Mouse (Mus musculus) liver, postnatal 0 days (tissue): ENCODE measurements at regions not wholly inside any gene's neighbourhood (a gene's known extent, or its start where the extent isn't known, plus 50 kb on each side); places are given as distances from the start of the nearest gene placed in this dataset.
"Not testable (repeated sequence)": the region's sequence is repeated elsewhere in the genome, so short reads cannot be mapped to it uniquely, and the experiment has no call there.

Experiments
- ATAC-seq: fragments of 200-750 bp; cut with Nextera tagmentation; 2 replicates; pipeline ENCODE4 v1.8.0; 2017; ENCODE audit warnings: mild to moderate bottlenecking, moderate library complexity
- DNase-seq: peaks from one replicate; pipeline ENCODE4 v3.0.0-alpha.2; 2016
- H3K27ac ChIP-seq: fragments of 300-500 bp; sonication (generic); 2 replicates; pipeline ENCODE4 v1.5.1; 2014; ENCODE audit warnings: antibody characterized with exemption, moderate library complexity, mild to moderate bottlenecking, low read depth
- H3K27me3 ChIP-seq: fragments of 300-500 bp; sonication (generic); 2 replicates; pipeline ENCODE4 v1.6.1; 2014; ENCODE audit warnings: low read length, control low read depth, mixed read lengths; ENCODE audit not compliant: insufficient read depth
- H3K36me3 ChIP-seq: fragments of 300-500 bp; sonication (generic); replicated peaks from 2 replicates; pipeline ENCODE4 v1.6.1; 2014; ENCODE audit warnings: mild to moderate bottlenecking, control low read depth, low read length, moderate library complexity, mixed read lengths; ENCODE audit not compliant: insufficient read depth
- H3K4me1 ChIP-seq: fragments of 300-500 bp; sonication (generic); 2 replicates; pipeline ENCODE4 v1.6.1; 2014; ENCODE audit warnings: antibody characterized with exemption, mild to moderate bottlenecking, control low read depth; ENCODE audit not compliant: insufficient read depth
- H3K4me2 ChIP-seq: fragments of 300-500 bp; sonication (generic); 2 replicates; pipeline ENCODE4 v1.6.1; 2014; ENCODE audit warnings: low read depth, mild to moderate bottlenecking, low read length, moderate library complexity, mixed read lengths
- H3K4me3 ChIP-seq: fragments of 300-500 bp; sonication (generic); 2 replicates; pipeline ENCODE4 v1.5.1; 2014; ENCODE audit warnings: low read depth, low read length
- H3K9ac ChIP-seq: fragments of 300-500 bp; sonication (generic); replicated peaks from 2 replicates; pipeline ENCODE4 v1.6.1; 2014; ENCODE audit warnings: mild to moderate bottlenecking, moderate library complexity
- H3K9me3 ChIP-seq: fragments of 300-500 bp; sonication (generic); 2 replicates; pipeline ENCODE4 v1.6.1; 2016; ENCODE audit warnings: mild to moderate bottlenecking, control low read depth, low read length, mixed read lengths
- CTCF ChIP-seq: sonication (generic); IDR thresholded peaks from 2 replicates; pipeline ENCODE4 v1.5.1; 2016; ENCODE audit warnings: antibody characterized with exemption, low read depth
- EP300 ChIP-seq: IDR thresholded peaks from 2 replicates; pipeline ENCODE4 v1.6.1; 2016; ENCODE audit warnings: antibody characterized with exemption, low read depth, mild to moderate bottlenecking
- WGBS: fragments of 180-500 bp; shearing (Covaris S2); extraction: QIAGEN DNeasy Blood & Tissue Kit; methylation state at CpG from one replicate; pipeline ENCODE4 v1.1.7; 2014; ENCODE audit not compliant: insufficient replicate concordance; 5-methylcytosine and 5-hydroxymethylcytosine counted together

GRCm38 (mm10) chr8:19976461-19976860 lies 73.3 kb downstream of the Gm31371 start:
- not testable (repeated sequence) for H3K9me3 ChIP-seq, H3K4me3 ChIP-seq, H3K27me3 ChIP-seq, H3K36me3 ChIP-seq, DNase-seq, ATAC-seq, H3K27ac ChIP-seq, H3K9ac ChIP-seq, H3K4me2 ChIP-seq, H3K4me1 ChIP-seq

- peak; percentile 100 for ATAC-seq
- no peaks in the 10 kb centered on the region for H3K4me1 ChIP-seq
- no peaks in the 10 kb centered on the region for H3K36me3 ChIP-seq
- DNase-seq = peak; percentile 82
- no peak overlapping the region for H3K27ac ChIP-seq
- H3K4me3 ChIP-seq = peak overlapping the region; percentile 56
- TF ChIP-seq CTCF = peak; percentile 85
- no peak for TF ChIP-seq EP300
- WGBS = 8% methylated on average over 41 of the region's 42 CpGs
- peak overlapping the region; percentile 69 for H3K9ac ChIP-seq
- H3K27me3 ChIP-seq = no peaks in the 10 kb centered on the region
- peak overlapping the region; percentile 75 for H3K4me2 ChIP-seq
- no peaks in the 10 kb centered on the region for H3K9me3 ChIP-seq
These were observed 76.5 kb downstream of the Gm31371 start for GRCm38 (mm10) chr8:19979536-19980345.

GRCm38 (mm10) chr8:19980346-19980726 lies 77.1 kb downstream of the Gm31371 start:
- Histone ChIP-seq H3K4me3 (peak overlapping the region; percentile 56), H3K9ac (peak overlapping the region; percentile 69), H3K4me2 (peak overlapping the region; percentile 75)
- not testable (repeated sequence) for H3K27me3 ChIP-seq, H3K27ac ChIP-seq, ATAC-seq, H3K4me1 ChIP-seq, H3K9me3 ChIP-seq, DNase-seq, H3K36me3 ChIP-seq
- 21% methylated on average over 26 of the region's 26 CpGs for WGBS

GRCm38 (mm10) chr8:20008106-20008505 lies 104.9 kb downstream of the Gm31371 start:
- ATAC-seq = not testable (repeated sequence)

GRCm38 (mm10) chr8:20010947-20011346 lies 107.8 kb downstream of the Gm31371 start:
- TF ChIP-seq CTCF = peak; percentile 25; the same call in 1 of the 2 replicates
- H3K9ac ChIP-seq, H3K27ac ChIP-seq, ATAC-seq, H3K27me3 ChIP-seq, H3K4me2 ChIP-seq, H3K9me3 ChIP-seq, H3K36me3 ChIP-seq, H3K4me1 ChIP-seq, H3K4me3 ChIP-seq, DNase-seq: not testable (repeated sequence)
- 68% methylated on average over 8 of the region's 8 CpGs for WGBS

More at GRCm38 (mm10) chr8:20008106-20008505, 104.9 kb downstream of the Gm31371 start:
- H3K27ac ChIP-seq, H3K9me3 ChIP-seq, H3K4me2 ChIP-seq, H3K4me1 ChIP-seq, H3K4me3 ChIP-seq, H3K36me3 ChIP-seq, H3K27me3 ChIP-seq, H3K9ac ChIP-seq, DNase-seq: not testable (repeated sequence)
- 76% methylated on average over 3 of the region's 3 CpGs for WGBS

GRCm38 (mm10) chr8:20013278-20013677 lies 110.1 kb downstream of the Gm31371 start:
- DNase-seq, ATAC-seq, H3K36me3 ChIP-seq, H3K9me3 ChIP-seq, H3K4me2 ChIP-seq, H3K27me3 ChIP-seq, H3K27ac ChIP-seq, H3K9ac ChIP-seq, H3K4me3 ChIP-seq, H3K4me1 ChIP-seq: not testable (repeated sequence)
- TF ChIP-seq CTCF = peak; percentile 44
- 60% methylated on average over 7 of the region's 7 CpGs for WGBS

GRCm38 (mm10) chr8:20014451-20015130 lies 111.4 kb downstream of the Gm31371 start:
- not testable (repeated sequence) for ATAC-seq, H3K4me3 ChIP-seq, H3K36me3 ChIP-seq, DNase-seq, H3K4me2 ChIP-seq, H3K27ac ChIP-seq, H3K27me3 ChIP-seq, H3K9ac ChIP-seq, H3K9me3 ChIP-seq, H3K4me1 ChIP-seq
- 73% methylated on average over 5 of the region's 5 CpGs for WGBS
